Mouse (Mus musculus) stomach, embryonic 16.5 days (tissue): Measurements from ENCODE around the gene Rpp30. TPM values are rescaled to one million over a fixed set of nuclear protein-coding genes. Genes with fewer than 3 reads are reported as not detected.
A peak's percentile ranks its signal among the peaks of the same experiment; 100 is the strongest.

Experiments
- ATAC-seq: fragments of 200-750 bp; cut with Nextera tagmentation; 2 replicates; pipeline ENCODE4 v1.8.0; 2017; ENCODE audit warnings: moderate number of reproducible peaks, moderate TSS enrichment; ENCODE audit not compliant: insufficient read depth, low FRiP score
- H3K27ac ChIP-seq: fragments of 300-500 bp; sonication (generic); 2 replicates; pipeline ENCODE4 v1.5.1; 2014; ENCODE audit warnings: low read length
- H3K27me3 ChIP-seq: fragments of 300-500 bp; sonication (generic); 2 replicates; pipeline ENCODE4 v1.6.1; 2014; ENCODE audit warnings: low read length, control low read depth, mixed read lengths; ENCODE audit not compliant: control insufficient read depth, insufficient read depth
- H3K36me3 ChIP-seq: fragments of 300-500 bp; sonication (generic); 2 replicates; pipeline ENCODE4 v1.6.1; 2014; ENCODE audit warnings: low read length; ENCODE audit not compliant: control insufficient read depth, insufficient read depth
- H3K4me1 ChIP-seq: fragments of 300-500 bp; sonication (generic); 2 replicates; pipeline ENCODE4 v1.6.1; 2014; ENCODE audit warnings: low read length, control low read depth, mixed read lengths; ENCODE audit not compliant: control insufficient read depth, insufficient read depth
- H3K4me2 ChIP-seq: fragments of 300-500 bp; sonication (generic); 2 replicates; pipeline ENCODE4 v1.6.1; 2014; ENCODE audit warnings: low read depth, low read length, mixed read lengths
- H3K4me3 ChIP-seq: fragments of 300-500 bp; sonication (generic); replicated peaks from 2 replicates; pipeline ENCODE4 v1.5.1; 2014; ENCODE audit warnings: mild to moderate bottlenecking, low read length
- H3K9ac ChIP-seq: fragments of 300-500 bp; sonication (generic); 2 replicates; pipeline ENCODE4 v1.6.1; 2014; ENCODE audit warnings: low read length
- H3K9me3 ChIP-seq: fragments of 300-500 bp; sonication (generic); replicated peaks from 2 replicates; pipeline ENCODE4 v1.6.1; 2016; ENCODE audit warnings: low read length, control low read depth; ENCODE audit not compliant: control insufficient read depth
- WGBS: fragments of 180-500 bp; shearing (Covaris S2); extraction: QIAGEN DNeasy Blood & Tissue Kit; methylation state at CpG from one replicate; pipeline ENCODE4 v1.1.7; 2014; 5-methylcytosine and 5-hydroxymethylcytosine counted together
- polyA plus RNA-seq: library from polyadenylated mRNA; unstranded; fragments of >200 nt; fragmentation: Nextera tagmentation; extraction: Ambion mirVana; gene quantifications from 2 replicates; pipeline ENCODE4 v1.2.1, GENCODE M21; 2015

Gene Rpp30
- polyA plus RNA-seq, 1 experiment from 2014 or later: 58.3 TPM

DNA sequence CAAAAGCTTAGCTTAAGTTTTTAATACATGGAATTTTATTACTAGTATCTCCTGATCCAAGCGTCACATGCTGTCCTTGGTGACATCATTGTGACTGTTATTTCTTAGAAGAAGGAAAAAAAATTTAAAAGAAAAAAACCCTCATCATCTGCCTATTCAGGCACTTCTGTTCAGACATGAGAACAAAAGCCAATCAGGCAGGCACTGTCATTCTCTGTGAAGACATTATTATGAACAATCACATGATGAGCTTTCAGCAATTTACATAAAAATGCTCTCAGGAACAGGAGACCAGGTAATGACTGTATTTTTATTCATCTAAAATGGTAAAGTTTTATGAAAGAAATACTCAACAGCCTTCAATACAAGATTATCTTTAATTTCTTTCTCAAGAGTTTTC, 14.7 kb downstream of the Rpp30 start:
- no peak overlapping the region for H3K4me2 ChIP-seq
- 95% methylated on average over 1 of the region's 1 CpGs for WGBS
- H3K4me1 ChIP-seq: no peaks in the 10 kb centered on the region
- H3K36me3 ChIP-seq: peaks cover 12% of the 10 kb centered on the region
- H3K9me3 ChIP-seq: no peaks in the 10 kb centered on the region
- H3K27me3 ChIP-seq: no peaks in the 10 kb centered on the region
- ATAC-seq: no peak
- H3K27ac ChIP-seq: no peak overlapping the region
- no peak overlapping the region for H3K4me3 ChIP-seq
- H3K9ac ChIP-seq: no peak overlapping the region

- H3K27me3 ChIP-seq: no peaks in the 10 kb centered on the region
- no peak overlapping the region for H3K4me3 ChIP-seq
- H3K36me3 ChIP-seq: peaks cover 12% of the 10 kb centered on the region
- no peaks in the 10 kb centered on the region for H3K4me1 ChIP-seq
- 89% methylated on average over 7 of the region's 7 CpGs for WGBS
- H3K4me2 ChIP-seq: no peak overlapping the region
- no peak overlapping the region for H3K27ac ChIP-seq
- ATAC-seq: no peak
- no peak overlapping the region for H3K9ac ChIP-seq
- H3K9me3 ChIP-seq: no peaks in the 10 kb centered on the region
Observed at GRCm38 (mm10) chr19:36098916-36099315, 15.4 kb downstream of the Rpp30 start.

DNA sequence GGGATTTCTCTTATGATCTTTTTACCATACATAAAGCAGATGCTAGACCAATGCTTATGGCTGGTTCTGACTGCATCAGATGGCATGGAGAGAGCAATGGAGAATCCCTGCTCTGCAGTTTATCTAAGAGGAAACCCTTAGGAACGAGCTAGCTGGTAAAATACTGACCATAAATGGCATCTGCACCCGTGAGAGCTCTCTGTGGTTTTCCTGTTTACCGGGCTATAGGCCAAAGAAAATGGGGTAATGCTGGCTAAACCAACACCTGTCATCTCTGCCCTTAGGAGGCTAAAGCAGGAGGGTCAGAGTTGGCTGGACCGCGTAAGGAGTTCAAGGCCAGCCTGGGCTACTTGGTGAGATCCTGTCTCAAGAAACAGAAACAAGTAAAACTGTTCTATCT, 20.4 kb downstream of the Rpp30 start:
- H3K27me3 ChIP-seq: no peaks in the 10 kb centered on the region
- no peak overlapping the region for H3K9ac ChIP-seq
- no peak for ATAC-seq
- H3K27ac ChIP-seq: no peak overlapping the region
- H3K4me3 ChIP-seq: no peak overlapping the region
- no peaks in the 10 kb centered on the region for H3K9me3 ChIP-seq
- 81% methylated on average over 5 of the region's 5 CpGs for WGBS
- no peak overlapping the region for H3K4me2 ChIP-seq
- peaks cover 9% of the 10 kb centered on the region for H3K36me3 ChIP-seq
- no peaks in the 10 kb centered on the region for H3K4me1 ChIP-seq

GRCm38 (mm10) chr19:36109318-36109944, 25.9 kb downstream of the Rpp30 start:
- Histone ChIP-seq H3K9ac (no peak overlapping the region), H3K4me1 (no peaks in the 10 kb centered on the region), H3K27ac (no peak overlapping the region), H3K27me3 (no peaks in the 10 kb centered on the region), H3K9me3 (no peaks in the 10 kb centered on the region), H3K4me3 (no peak overlapping the region), H3K4me2 (no peak overlapping the region), H3K36me3 (no peaks in the 10 kb centered on the region)
- 64% methylated on average over 26 of the region's 26 CpGs for WGBS
- no peak for ATAC-seq

- no peak overlapping the region for H3K27ac ChIP-seq
- no peaks in the 10 kb centered on the region for H3K27me3 ChIP-seq
- no peaks in the 10 kb centered on the region for H3K9me3 ChIP-seq
- WGBS: 41% methylated on average over 7 of the region's 7 CpGs
- no peak for ATAC-seq
- no peaks in the 10 kb centered on the region for H3K4me1 ChIP-seq
- H3K4me2 ChIP-seq: no peak overlapping the region
- H3K9ac ChIP-seq: no peak overlapping the region
- H3K4me3 ChIP-seq: no peak overlapping the region
- no peaks in the 10 kb centered on the region for H3K36me3 ChIP-seq
Observed at GRCm38 (mm10) chr19:36110465-36110864, 26.9 kb downstream of the Rpp30 start.

DNA sequence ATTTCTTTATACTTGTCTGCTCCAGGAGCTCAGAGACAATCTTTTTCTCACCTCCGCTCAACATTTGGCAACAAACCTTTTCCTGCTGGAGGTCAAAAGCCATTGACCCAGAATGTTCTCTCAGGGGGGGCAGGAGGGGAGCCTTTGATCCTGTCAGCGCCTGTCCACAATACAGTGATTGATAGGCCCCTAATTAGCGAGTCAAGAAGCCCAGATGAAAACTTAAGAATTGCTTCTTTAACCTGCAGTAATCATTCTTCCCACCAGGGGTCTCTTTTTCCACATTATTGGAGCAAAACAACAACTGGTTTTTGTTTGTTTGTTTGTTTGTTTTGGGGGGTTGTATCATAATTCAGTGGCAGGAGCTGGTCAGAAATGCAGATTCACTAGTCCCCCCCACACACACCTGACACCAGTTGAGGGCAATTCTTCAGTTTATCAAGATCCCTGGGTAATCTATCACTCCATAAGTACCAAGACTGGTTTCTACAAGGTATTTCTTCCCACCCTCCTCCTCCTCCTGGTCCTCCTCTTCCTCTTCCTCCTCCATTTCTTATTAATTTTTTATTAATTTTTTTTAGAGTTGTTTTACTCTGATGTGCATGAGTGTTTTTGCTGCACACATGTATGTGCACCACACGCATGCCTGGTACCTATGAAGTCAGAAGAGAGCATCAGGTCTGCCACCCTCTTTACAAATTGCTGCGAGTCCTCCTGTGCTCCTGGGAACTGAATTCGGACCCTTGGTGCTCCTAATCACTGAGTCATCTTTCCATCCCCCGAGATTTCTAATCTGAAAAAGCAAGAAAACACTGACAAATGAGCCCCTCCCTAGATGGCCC, 27.8 kb downstream of the Rpp30 start:
- Histone ChIP-seq H3K4me2 (no peak overlapping the region), H3K4me3 (no peak overlapping the region), H3K27ac (no peak overlapping the region), H3K36me3 (no peaks in the 10 kb centered on the region), H3K9me3 (no peaks in the 10 kb centered on the region), H3K27me3 (no peaks in the 10 kb centered on the region), H3K4me1 (no peaks in the 10 kb centered on the region), H3K9ac (no peak overlapping the region)
- ATAC-seq: no peak
- 34% methylated on average over 7 of the region's 7 CpGs for WGBS

DNA sequence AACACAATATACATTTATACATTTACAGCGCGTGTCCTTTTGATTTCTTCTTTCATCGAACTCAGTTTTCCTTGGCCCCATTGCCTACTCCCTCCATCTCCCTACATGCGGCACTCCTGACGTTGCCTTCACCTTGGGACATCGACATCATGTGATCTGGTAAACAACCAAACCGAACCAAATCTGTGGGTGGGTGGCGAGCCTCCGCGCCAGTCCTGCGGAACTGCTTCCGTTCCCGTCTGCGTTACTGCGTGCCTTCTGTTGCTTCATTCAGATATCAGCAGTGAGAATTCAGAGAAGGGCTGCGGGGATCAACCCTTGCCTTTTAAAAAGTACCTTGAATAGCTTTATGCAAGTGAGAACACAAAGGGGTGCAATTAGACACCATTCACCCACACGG, 28.5 kb downstream of the Rpp30 start:
- Histone ChIP-seq H3K27ac (no peak overlapping the region), H3K36me3 (no peaks in the 10 kb centered on the region), H3K4me3 (no peak overlapping the region), H3K4me1 (no peaks in the 10 kb centered on the region), H3K9me3 (no peaks in the 10 kb centered on the region), H3K4me2 (no peak overlapping the region), H3K27me3 (no peaks in the 10 kb centered on the region), H3K9ac (no peak overlapping the region)
- ATAC-seq: no peak
- 59% methylated on average over 17 of the region's 17 CpGs for WGBS

DNA sequence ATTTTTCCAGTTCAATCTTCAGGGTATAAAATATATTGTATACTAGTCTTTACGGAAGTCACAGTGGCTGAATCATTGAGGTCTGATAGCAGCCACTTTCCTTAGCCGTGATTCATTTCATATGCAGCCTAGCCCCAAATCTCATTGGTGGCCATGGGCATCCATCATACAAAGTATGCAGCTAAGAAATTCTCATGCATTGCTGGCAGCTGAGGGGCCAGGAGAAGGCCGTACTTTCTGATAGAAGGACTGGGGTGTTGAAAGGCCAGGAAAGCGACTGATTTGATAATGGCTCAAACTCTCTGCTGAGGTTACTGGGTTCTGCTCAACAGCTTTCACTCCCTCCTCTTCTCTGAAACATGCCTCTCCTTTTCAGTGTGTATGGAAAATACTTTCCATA, 32.7 kb downstream of the Rpp30 start:
- Histone ChIP-seq H3K4me2 (peak overlapping the region; percentile 8; the same call in 1 of the 2 replicates), H3K4me3 (no peak overlapping the region), H3K9ac (no peak overlapping the region), H3K4me1 (no peaks in the 10 kb centered on the region), H3K27me3 (no peaks in the 10 kb centered on the region), H3K27ac (no peak overlapping the region), H3K36me3 (no peaks in the 10 kb centered on the region), H3K9me3 (no peaks in the 10 kb centered on the region)
- ATAC-seq: no peak
- 66% methylated on average over 4 of the region's 4 CpGs for WGBS

DNA sequence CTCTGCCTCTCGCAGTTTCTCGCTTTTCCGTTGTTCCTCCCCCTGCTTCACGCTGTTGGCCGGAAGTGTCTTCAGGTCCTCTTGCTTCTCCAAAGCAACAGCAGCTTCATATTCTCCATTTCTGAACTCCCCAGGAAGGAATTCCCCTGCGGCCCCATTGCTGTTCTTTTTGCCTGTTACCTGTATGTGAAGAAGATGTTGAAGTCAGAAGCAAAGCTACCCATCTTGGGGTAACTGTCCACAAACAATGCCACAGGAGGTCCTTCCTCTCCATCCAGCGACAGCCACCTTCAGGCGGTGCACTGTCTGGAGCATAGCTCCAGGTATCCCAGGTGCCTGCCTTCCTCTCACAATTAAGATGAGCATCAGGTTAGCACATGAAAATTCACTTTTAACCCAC, 35.7 kb downstream of the Rpp30 start:
- Histone ChIP-seq H3K4me2 (no peak overlapping the region), H3K27ac (no peak overlapping the region), H3K36me3 (no peaks in the 10 kb centered on the region), H3K4me1 (no peaks in the 10 kb centered on the region), H3K9ac (no peak overlapping the region), H3K4me3 (no peak overlapping the region), H3K9me3 (peaks cover 9% of the 10 kb centered on the region; the same call in 1 of the 2 replicates), H3K27me3 (no peaks in the 10 kb centered on the region)
- 90% methylated on average over 8 of the region's 8 CpGs for WGBS
- no peak for ATAC-seq
